Mouse (Mus musculus): ENCODE data around the gene Zfp282. TPM values are rescaled to one million over a fixed set of nuclear protein-coding genes. Genes with fewer than 3 reads are reported as not detected.

Gene Zfp282
- polyA plus RNA-seq (2017; shearing (Covaris generic)) = 1 to 10 TPM; 5.7 to 8.7 TPM

GRCm38 (mm10) chr6:47877058-47877457 lies at the start of gene Zfp282:
Zfp282 (plus strand) TSS chr6:47877204.

GRCm38 (mm10) chr6:47830104-47831078 lies 46.6 kb upstream of the Zfp282 start, which contains the start of gene Zfp786:
Zfp786 (minus strand) TSS chr6:47830867.

GRCm38 (mm10) chr6:47835482-47835983 lies 41.5 kb upstream of the Zfp282 start, which contains the start of gene Zfp398:
Zfp398 (plus strand) TSS chr6:47835661.

GRCm38 (mm10) chr6:47920447-47921340 lies 43.7 kb downstream of the Zfp282 start, which contains the start of gene Zfp212:
Zfp212 (plus strand) TSS chr6:47920476.

GRCm38 (mm10) chr6:47953191-47953726 lies 76.3 kb downstream of the Zfp282 start, which contains the start of gene Zfp956:
Zfp956 (plus strand) TSS chr6:47953390.

Other genes with a start within 250 kb of the Zfp282 start
- gene Pdia4, start 63.8 kb upstream of the Zfp282 start, polyA plus RNA-seq (2017; shearing (Covaris generic)) = 100 to 1,000 TPM; 139 to 149 TPM
- under 1 TPM in 1 of 2 experiments, not detected in 1; 0.36 TPM for gene Zfp786, start 46.3 kb upstream of the Zfp282 start, polyA plus RNA-seq (2017; shearing (Covaris generic))
- 10 to 100 TPM; 17.1 to 20.2 TPM for gene Zfp398, start 41.5 kb upstream of the Zfp282 start, polyA plus RNA-seq (2017; shearing (Covaris generic))
- gene Zfp212, start 43.3 kb downstream of the Zfp282 start, polyA plus RNA-seq (2017; shearing (Covaris generic)) = 10 to 100 TPM; 15.1 to 16.4 TPM
- gene Zfp956, start 76.2 kb downstream of the Zfp282 start, polyA plus RNA-seq (2017; shearing (Covaris generic)) = 10 to 100 TPM; 24.8 to 32.2 TPM
- gene Zfp777, start 171.7 kb downstream of the Zfp282 start, polyA plus RNA-seq (2017; shearing (Covaris generic)) = 10 to 100 TPM; 37.7 to 47.6 TPM
- 10 to 100 TPM; 57.7 to 67.2 TPM for gene Zfp746, start 209.4 kb downstream of the Zfp282 start, polyA plus RNA-seq (2017; shearing (Covaris generic))

Data from inflammation-experienced regulatory T-cells (primary cell).